Mouse (Mus musculus) heart, postnatal 0 days (tissue): ENCODE results near the gene Pllp.

Source experiments
- CTCF ChIP-seq: IDR thresholded peaks from 2 replicates; pipeline ENCODE4 v1.5.1; 2016; ENCODE audit warnings: antibody characterized with exemption, control low read depth, low read depth
- EP300 ChIP-seq: IDR thresholded peaks from 2 replicates; pipeline ENCODE4 v1.6.1; 2016; ENCODE audit warnings: antibody characterized with exemption, low read depth

GRCm38 (mm10) chr8:94740591-94740990 is 44.5 kb upstream of the Pllp start:
- no peak for TF ChIP-seq CTCF
- no peak for TF ChIP-seq EP300
